Mouse (Mus musculus) telencephalon, adult 2 months (tissue): ENCODE data around the gene Rpl14.
A peak's percentile ranks its signal among the peaks of the same experiment; 100 is the strongest.

Experiments used
- DNase-seq: peaks from one replicate; pipeline ENCODE4 v3.0.0-alpha.2; 2011; ENCODE audit warnings: low read depth, low spot score

Gene Rpl14

GRCm38 (mm10) chr9:120571593-120572385 lies 545 bp downstream of the Rpl14 start:
- no peak for DNase-seq

- no peak for DNase-seq
Observed at GRCm38 (mm10) chr9:120575748-120576661, 4.8 kb downstream of the Rpl14 start.

- DNase-seq, result no peak
Observed at GRCm38 (mm10) chr9:120576662-120577013, 5.4 kb downstream of the Rpl14 start.

GRCm38 (mm10) chr9:120577133-120577651 lies 5.9 kb downstream of the Rpl14 start:
- peak; percentile 95 for DNase-seq

- no peak for DNase-seq
Observed at GRCm38 (mm10) chr9:120577706-120578405, 6.6 kb downstream of the Rpl14 start.

GRCm38 (mm10) chr9:120578701-120579100 lies 7.5 kb downstream of the Rpl14 start:
- DNase-seq, result no peak

- no peak for DNase-seq
Observed at GRCm38 (mm10) chr9:120579808-120580207, 8.6 kb downstream of the Rpl14 start.

- DNase-seq, result no peak
Observed at GRCm38 (mm10) chr9:120581941-120582618, 10.8 kb downstream of the Rpl14 start.

- peak; percentile 89 for DNase-seq
Observed at GRCm38 (mm10) chr9:120582619-120583308, 11.5 kb downstream of the Rpl14 start.

- no peak for DNase-seq
Observed at GRCm38 (mm10) chr9:120583314-120583713, 12.1 kb downstream of the Rpl14 start.

GRCm38 (mm10) chr9:120586546-120586945 lies 15.3 kb downstream of the Rpl14 start:
- DNase-seq, result peak; percentile 46

GRCm38 (mm10) chr9:120591490-120591889 lies 20.2 kb downstream of the Rpl14 start:
- DNase-seq, result peak; percentile 34

- no peak for DNase-seq
Observed at GRCm38 (mm10) chr9:120593383-120594101, 22.3 kb downstream of the Rpl14 start.

GRCm38 (mm10) chr9:120594839-120595238 lies 23.6 kb downstream of the Rpl14 start:
- DNase-seq, result no peak

- DNase-seq, result no peak
Observed at GRCm38 (mm10) chr9:120595306-120595705, 24.1 kb downstream of the Rpl14 start.

- DNase-seq, result no peak
Observed at GRCm38 (mm10) chr9:120601488-120602171, 30.4 kb downstream of the Rpl14 start.

GRCm38 (mm10) chr9:120602172-120602838 lies 31.1 kb downstream of the Rpl14 start:
- DNase-seq, result no peak

- DNase-seq, result peak; percentile 29
Observed at GRCm38 (mm10) chr9:120602839-120603511, 31.7 kb downstream of the Rpl14 start.
